Mouse (Mus musculus) layer of hippocampus, postnatal 25 days (tissue): Measurements from ENCODE around the gene Trpv3. TPM values are rescaled to one million over a fixed set of nuclear protein-coding genes. Genes with fewer than 3 reads are reported as not detected.
A peak's percentile ranks its signal among the peaks of the same experiment; 100 is the strongest.

Experiments used
- DNase-seq, 2 experiments: peaks; one replicate each; pipeline ENCODE4 v3.0.0; 2022; ENCODE audit warnings: mixed read lengths in 2 of 2, low spot score in 1 of 2; ENCODE audit errors: extremely low spot score in 1 of 2
- total RNA-seq, 2 experiments: library from RNA; stranded (reverse); gene quantifications; 2 replicates each; pipeline ENCODE4 v1.2.3; 2021

Trpv3 gene
- under 1 TPM; 0.34 to 0.40 TPM for total RNA-seq

DNA sequence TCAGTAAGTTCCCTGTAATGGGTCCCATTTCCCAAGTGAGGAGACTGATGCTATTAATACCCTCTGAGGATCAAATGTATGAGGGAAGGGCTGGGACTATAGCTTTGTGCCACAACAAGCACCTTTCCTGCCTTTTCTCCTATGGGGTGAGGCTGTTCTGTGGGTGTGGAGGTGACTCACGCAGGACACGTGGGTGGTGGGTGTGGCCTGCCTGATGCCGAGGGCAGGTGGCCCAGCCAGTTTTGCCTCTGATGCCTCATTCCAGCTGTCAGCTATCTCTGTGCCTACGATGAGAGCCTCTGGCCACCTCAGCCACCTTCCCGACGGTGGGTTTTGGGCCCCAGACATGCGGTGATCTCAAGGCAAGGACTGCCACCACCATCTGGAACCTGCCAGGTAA is at the start of gene Trpv3:
Trpv3 (plus strand) TSS at position 122 of the 400 bp plus-strand sequence.
- DNase-seq: no peak

DNA sequence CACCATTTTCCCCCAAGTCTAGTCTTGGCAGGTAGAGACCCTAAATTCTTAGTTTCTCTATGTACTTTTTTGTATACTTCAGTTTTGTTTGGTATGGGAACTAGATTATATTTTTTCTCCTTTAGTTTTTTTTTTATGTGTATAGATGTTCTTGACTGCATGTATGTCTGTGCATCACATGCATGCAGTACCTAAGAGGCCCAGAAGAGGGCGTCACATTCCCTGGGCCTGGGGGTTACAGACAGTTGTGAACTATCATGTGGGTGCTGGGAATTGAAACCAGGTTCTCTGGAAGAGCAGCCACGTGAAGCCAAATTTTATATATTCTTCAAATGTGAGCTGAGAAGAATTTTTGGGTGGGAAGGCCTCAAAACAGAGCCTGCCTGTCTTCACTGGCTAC is 47.5 kb upstream of the Trpv3 start:
- DNase-seq: no peak

DNA sequence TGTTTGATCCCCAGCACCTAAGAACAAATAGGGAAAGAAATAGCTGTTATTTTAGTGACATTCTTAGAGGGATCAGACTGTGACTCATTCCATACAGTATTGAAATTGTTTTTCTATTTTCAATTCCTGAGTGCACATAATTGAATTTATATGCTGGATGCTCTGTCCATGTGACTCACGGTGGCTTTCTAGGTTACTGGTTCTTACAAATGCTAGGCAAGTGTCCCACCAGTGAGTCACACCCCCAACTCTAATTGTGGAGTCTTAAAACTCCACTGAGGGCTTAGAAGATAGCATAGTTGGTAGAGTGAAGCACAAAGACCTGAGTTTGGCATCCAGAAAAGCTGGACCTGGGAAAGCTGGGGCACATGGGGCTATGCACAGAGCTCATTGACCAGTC is 46.5 kb upstream of the Trpv3 start:
- no peak for DNase-seq

DNA sequence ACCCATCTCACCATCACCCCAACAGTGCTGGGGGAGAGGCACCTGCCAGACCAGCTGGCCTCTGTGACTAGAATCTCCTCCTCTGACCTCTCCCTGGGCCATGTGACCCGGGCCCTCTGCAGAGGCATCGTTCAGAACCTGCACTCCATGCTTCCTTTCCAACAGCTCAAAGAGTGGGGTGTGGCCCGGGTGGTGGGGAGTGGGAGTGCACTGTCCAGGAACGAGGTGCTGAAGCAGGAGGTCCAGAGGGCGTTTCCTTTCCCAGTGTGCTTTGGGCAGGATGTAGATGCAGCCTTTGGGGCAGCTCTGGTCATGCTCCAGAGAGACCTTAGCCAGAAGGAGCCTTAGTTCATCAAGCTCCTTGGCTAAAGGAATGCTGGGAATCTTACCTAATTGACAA is 44.3 kb upstream of the Trpv3 start:
- no peak for DNase-seq

DNA sequence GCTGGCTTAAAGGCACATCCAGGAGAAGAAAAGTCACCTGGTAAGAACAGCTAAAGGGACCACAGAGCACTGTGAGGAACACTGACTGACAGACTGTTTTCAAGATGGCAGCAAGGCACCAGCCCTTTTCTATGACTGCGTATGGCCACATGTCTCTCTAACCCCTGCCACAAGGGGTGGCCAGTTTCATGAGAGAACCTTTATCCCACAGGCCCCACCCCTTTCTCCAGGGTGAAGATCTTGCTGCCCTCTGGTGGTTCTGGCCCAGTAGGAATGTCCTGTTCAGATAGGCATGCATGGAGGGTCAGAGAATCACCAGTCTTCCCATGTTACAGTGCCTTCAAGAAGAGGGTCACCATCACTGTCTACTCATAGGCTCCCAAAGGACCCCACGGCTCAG is 43.2 kb upstream of the Trpv3 start:
- DNase-seq: no peak

DNA sequence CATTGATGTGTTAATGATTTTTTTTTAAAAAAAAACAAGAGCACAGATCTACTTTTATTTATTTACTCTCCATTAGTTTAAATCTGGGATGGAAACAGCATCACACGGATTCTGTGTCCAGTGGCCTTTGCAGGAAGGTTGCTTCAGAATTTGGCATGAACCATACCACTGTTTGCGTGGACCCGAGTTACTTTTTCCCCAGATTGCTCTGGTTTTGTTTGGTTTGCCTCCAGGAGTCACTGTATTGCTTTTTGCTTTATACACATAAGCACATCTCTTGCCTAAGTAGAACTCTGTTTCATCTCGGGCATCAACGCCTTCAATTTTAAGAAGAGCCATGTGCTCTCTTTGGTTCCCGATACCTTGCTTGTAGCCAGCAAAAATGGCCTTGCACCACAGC is 41.3 kb upstream of the Trpv3 start:
- DNase-seq: no peak

DNA sequence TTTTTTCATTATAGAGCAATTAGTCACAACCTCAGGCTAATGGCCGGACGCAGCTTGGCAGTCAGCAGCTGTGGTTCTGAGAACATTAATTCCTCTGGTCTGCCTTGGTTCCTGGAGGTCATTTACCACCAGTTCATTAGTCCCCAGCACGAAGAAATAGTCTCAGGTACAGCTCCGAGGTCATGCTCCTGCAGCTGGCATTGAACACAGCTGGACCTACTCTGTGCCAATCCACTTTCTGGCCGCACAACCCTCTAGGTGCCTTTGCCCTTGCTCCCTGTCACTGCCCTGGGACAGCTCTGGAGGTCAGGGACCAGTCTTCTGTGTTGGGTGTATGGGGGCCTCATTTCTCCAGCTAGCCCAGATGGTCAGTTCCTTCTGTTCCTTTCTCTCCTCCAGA is 38.3 kb upstream of the Trpv3 start:
- DNase-seq: no peak

DNA sequence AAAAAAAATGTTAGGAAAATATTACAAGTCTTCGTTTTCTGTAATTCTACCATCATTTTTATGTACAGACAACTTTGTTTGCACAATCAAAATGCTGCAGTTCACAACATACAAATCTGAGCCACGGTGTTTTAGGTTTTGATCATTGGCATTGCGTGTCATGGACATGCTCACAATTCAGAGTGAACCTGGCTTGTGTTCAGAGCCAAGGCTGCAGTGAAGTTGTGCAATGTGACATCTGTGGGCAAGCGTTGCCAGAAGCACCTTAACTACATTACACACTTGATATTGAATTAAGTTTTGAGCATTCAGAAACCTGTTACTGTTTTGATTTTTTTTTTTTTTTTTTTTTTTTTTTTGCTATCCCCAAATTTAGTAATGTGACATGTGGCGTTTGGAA is 37.1 kb upstream of the Trpv3 start:
- DNase-seq: no peak

DNA sequence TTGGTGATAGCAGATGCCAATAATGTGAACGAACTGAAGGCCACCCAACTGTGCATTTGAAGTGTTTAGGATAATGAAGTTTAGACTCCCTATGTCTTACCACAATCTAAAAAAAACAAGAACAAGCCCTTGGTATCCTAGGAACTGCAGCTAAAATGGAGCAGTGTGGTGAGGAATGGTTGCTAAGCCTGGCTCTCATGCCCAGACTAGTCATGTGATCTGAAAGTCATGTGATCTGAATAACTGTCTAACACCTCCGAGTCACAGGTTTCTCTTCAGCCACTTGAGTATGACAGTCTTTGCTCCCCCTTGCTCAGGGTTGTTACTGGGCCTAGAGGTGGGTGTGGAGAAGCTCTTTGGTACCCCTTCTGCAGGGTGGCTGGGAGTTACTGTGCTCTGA is 34.7 kb upstream of the Trpv3 start:
- DNase-seq: no peak

DNA sequence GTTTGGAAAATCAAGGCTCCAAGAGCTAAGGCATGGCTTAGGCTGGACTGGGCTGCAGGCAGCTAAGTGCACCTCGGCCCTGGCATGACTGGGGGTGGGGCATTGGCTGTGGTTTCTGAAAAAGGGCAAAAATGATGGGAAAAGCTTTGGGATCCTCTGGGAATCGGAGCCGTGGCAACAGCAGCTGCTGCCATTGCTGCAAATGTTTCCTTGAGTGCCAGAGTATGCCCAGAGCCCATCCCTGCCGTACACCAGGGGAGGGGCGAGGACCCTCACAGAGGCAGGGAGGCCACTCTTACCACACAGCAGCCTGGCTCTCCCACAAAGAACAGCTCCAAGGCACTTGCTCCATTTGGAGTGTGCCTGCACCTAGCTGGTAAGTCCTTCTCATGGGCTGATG is 33.2 kb upstream of the Trpv3 start, which contains the start of gene Trpv1:
Trpv1 (plus strand) TSS at position 301 of the 400 bp plus-strand sequence.
- no peak for DNase-seq

DNA sequence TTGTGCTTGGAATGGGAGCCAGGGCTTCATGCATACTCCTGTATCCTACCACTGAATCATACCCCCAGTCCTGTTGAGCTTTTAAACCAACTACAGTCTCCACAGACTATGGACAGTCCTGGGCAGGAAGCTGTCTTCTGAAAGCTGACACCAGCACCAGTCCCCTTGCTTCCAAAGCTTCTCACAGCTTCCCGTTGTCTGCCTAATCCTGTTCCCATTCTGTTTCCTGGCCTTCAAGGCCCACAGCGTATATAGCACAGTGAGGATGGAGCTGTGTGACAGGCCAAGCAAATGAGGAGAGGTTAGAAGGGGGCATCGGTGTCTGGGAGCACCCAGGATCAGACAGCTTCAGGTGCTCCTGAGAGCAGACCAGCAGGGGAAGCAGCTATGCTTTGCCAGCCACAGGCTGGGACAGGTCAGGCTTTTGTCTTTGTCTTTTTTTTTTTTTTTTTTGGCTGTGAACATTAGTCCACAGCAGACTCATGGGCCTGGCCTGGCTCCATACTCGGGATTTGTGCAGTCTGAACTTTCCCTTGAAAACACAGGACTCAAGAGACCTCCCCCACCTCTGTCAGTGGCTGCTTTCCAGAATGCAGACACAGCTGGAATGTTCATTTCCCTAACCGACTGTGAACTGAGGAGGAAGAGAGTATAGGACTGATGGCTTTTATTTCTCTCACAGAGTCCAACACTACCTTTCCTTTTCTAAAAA is 31.0 kb upstream of the Trpv3 start:
- DNase-seq: no peak

DNA sequence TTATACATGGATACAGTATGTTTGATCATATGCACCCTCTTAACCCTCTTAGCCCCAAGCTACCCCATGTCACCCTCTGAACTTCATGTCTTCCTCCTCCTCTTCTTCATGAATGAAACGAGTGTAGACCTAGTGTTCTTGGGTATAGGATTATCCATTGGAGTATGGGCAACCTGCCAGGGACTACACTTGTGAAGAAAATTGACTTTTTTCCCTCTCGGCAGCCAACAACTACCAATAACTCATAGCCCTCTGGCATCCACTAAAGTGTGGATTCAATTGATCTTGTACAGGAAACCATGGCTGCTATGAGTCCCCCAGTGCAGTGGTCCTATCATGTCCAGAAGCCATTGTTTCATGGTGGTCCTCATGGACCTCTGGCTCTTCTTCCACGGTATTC is 30.5 kb upstream of the Trpv3 start:
- DNase-seq: no peak

DNA sequence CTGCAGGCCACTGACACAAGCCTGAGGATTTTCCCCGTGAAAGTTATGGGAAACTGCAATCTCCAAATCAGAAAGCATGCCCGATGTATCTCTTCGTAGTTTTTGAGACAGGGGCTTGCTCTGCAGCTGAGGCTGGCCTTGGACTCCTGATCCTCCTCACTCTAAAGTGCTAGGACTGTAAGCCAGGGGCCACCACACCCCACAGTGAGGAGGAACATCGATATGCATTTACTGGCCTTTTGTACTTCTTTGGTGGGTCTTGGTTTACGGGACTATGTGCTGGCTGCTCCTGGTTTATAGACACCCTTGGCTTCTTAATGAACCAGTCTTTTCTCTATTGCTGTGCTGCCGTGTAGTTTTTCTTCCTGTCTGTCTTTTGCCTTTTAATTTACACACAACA is 25.0 kb upstream of the Trpv3 start:
- no peak for DNase-seq

DNA sequence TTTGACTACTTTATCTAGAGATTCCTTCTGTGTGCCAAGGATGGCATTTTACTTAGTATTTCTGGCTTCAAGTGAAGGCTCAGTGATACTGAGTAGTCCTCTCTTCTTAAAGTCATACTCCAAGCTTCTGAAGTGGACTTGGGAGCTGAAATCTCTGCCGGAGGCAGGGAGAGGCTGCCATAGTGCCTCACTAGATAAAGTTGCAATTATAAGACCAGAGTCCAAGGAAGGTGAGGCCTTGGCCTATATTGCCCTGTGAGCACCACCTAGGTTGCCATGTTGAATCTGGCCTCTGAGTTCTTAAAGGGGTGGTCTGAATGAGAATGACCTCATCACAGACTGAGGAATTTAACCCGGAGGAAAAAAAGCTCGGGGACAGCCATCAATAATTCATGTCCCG is 24.4 kb upstream of the Trpv3 start:
- no peak for DNase-seq

DNA sequence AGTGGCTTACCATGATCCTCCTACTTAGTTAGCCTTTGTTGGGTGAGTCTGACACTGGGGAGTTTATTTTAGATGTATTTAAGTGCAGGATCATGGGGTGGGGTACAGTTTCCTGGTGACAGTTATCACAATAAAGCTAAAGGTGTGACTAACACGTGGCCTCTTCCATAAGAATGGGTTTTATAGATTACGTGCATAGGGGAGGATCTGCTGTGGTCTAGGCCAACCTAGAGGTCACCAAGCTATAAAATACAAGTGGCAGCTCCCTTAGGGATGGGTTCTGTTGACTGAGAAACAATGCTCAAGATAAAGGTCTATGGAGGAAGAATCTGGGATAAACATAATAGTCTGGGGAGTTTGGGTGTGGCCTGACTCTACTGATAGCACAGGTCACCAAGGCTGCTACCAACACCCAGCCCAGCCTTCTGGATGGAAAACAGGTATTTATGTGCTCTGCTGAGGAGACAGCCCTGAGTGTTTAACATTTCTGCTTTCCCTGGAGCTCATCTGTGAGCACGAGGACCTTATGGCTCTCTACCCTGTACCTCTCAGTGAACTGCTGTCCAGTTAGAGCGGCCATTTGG is 9.7 kb upstream of the Trpv3 start:
- no peak for DNase-seq

DNA sequence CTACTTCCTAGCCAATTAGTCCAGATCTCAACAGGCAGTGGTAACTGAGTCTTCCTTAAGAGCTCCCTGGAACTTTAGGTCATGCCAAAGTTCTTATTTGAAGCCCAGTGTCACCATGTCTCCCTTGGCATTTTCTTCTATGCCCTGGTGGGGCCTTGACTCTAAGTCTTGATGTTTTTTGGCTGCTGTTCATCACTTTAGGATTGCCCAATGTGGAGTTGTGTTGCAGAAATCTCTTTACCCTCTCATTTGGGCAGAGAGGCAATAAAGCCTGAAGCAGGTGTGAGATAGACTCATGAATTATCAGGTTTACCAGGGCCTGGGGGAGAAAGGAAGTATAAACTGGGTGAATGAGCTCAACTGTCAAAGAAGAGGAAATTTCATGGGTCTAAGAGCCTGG is 8.5 kb upstream of the Trpv3 start:
- no peak for DNase-seq

DNA sequence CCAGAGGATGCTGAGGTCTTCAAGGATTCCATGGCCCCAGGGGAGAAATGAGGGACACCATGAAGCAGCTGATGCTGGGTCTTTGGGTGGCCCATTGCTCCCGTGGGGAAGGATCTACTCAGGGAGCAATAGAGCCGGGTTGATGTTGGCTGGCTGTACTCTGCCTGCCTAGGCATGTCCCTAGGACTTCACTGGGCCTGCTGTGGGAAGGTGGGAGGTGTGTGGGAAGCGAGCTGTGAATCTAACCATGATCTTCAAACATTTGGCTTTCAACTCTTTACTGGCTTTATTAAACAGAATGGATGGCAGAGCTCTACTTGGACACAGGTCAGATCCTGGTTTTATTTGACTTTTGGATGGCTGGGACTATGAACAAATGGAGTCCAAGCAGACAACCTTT is 6.7 kb upstream of the Trpv3 start:
- no peak for DNase-seq

DNA sequence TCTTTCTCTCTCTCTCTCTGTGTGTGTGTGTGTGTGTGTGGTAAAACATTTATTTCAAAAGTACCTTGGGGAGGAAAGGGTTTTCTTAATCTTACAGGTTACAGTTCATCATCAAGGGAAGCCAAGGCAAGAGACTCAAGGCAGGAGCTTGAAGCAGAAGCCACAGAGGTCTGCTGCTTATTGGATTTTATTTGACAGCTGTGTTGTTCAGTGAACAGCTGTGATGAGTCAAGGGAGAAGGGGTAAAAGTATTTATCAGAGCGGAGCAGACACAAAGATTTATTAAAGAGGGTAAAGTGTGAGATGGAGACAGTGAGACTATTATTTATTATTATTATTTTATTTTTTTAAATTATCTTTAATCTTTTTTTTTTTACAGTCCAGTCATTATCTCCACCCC is 5.8 kb upstream of the Trpv3 start:
- DNase-seq: no peak

DNA sequence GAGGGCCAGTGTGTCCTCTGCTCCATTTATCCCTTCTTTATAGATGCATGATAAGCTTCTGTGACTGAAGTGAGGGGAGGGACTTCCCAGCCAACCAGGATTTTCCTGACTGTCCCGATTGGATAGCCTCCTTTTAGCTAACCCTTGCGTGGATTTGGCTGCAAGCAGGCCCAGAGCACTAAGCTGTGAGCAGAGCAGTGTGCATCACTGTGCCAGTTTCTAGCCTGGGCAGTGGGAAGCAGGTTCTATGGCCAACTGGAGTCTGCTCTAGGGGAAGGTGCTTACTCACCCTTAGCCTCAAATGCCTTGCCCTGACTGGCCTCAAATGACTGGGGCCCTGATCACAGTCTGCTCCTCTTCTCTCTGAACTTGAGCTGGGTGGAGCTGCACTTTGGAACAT is 7.6 kb downstream of the Trpv3 start:
- DNase-seq: no peak

DNA sequence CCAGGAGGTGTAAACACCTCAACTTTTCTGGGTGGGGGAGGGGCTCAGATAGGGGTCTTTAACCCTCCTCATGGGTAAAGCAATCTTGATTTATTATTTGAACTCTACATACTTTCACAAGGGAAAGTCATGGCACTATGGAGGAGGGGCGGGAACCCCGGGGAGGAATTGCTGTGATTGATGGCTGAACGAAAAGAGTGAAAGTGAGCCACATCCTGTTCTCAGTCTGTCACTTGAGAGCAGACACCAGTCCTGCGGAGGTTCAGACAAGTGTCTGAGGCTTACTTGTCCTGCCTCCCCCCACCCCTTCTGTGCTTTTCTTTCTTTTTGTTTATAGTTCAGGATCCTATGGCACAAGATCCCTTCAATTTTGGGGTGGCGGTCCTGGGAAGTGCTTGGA is 13.5 kb downstream of the Trpv3 start:
- DNase-seq: no peak

DNA sequence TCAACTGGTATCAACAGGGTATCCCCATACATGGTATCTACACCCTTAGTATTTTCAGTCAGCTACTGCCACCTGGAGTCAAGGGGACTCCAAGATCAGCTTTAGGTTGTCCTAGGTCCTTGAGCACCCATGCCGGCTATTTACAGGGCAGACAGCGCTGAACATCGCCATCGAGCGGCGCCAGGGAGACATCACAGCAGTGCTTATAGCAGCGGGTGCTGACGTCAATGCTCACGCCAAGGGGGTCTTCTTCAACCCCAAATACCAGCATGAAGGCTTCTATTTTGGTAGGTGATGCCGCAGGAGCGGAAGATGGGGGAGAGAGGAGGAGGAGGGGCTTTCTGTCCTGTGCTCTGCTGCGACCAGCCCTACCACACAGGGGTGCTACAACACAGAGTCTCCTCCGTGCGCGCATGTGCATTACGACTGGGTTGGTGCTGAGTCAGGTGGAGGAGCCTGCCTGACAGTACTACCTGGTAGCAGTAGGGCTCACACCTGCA is 14.4 kb downstream of the Trpv3 start:
- peak; percentile 53 to 63 for DNase-seq

DNA sequence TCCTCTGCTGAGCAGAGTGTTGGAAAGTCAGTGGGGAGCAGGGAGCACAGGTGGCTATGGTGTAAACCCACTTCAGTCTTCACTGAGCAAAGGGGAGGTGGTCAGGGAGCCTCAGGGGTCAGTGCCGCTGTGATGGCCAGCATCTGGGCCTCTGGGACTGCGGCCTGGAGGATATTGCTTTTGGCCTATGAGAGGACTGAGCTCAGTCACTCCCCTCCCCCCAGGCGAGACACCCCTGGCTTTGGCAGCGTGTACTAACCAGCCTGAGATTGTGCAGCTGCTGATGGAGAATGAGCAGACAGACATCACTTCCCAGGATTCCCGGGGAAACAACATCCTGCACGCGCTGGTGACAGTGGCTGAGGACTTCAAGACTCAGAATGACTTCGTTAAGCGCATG is 16.2 kb downstream of the Trpv3 start:
- DNase-seq: no peak
